Mouse (Mus musculus) bone marrow, adult 2 months (tissue): ENCODE data around the gene Ndufv1.

Source experiments
- CTCF ChIP-seq: fragments of 200-500 bp; IDR thresholded peaks from 2 replicates; pipeline ENCODE4 v1.5.1; 2011; ENCODE audit warnings: low read length, control low read depth; ENCODE audit not compliant: control insufficient read depth, insufficient read depth
- POLR2A ChIP-seq: fragments of 200-500 bp; IDR thresholded peaks from 2 replicates; pipeline ENCODE4 v1.6.1; 2011; ENCODE audit warnings: low read depth, mild to moderate bottlenecking, control low read depth, low read length, borderline replicate concordance; ENCODE audit not compliant: control insufficient read depth

DNA sequence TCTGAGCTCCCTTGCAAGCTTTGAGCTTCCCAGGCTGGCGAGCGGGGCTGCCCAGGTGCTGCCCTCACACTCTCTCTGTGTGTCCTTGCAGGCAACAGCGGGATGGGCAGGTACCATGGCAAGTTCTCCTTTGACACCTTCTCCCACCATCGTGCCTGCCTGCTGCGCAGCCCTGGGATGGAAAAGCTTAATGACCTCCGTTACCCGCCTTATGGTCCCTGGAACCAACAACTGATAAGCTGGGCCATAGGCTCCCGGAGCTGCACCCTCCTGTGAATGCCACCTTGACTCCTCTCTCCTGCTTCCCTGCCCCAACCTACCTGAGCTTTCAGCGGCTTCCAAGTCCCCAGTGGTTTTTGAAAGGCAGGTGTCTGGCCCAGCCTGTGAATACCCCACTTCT, 31.7 kb downstream of the Ndufv1 start:
- TF ChIP-seq CTCF (no peak), POLR2A (no peak)
